Mouse (Mus musculus): ENCODE data around the gene A930017K11Rik.

- no peak for TF ChIP-seq POLR2A (IDR thresholded peaks at IDR 0.05; ENCODE audit: borderline replicate concordance, control insufficient read depth, low read depth, low read length)
- 0 out of 2 replicates have a peak, but pooled peaks have one; percentile 1 for TF ChIP-seq CTCF (IDR thresholded peaks at IDR 0.05; ENCODE audit: control insufficient read depth, insufficient read depth, low read length)
Observed at GRCm38 (mm10) chr17:25970448-25970847, 18.1 kb upstream of the A930017K11Rik start.
